Mouse (Mus musculus): ENCODE data around the gene Itga3. TPM values are rescaled to one million over a fixed set of nuclear protein-coding genes. Genes with fewer than 3 reads are reported as not detected.

Gene Itga3
- polyA plus RNA-seq, 1 experiment from 2014 or later, result 11.5 TPM

GRCm38 (mm10) chr11:95033617-95034016 lies 43.0 kb downstream of the Itga3 start:
- Histone ChIP-seq H3K27me3 (replicated peaks; ENCODE audit: low read depth, poor library complexity, severe bottlenecking) (0 out of 2 replicates have a peak, but pooled peaks cover 15% of the 10 kb centered on the region), H3K4me1 (peaks cover 16% of the 10 kb centered on the region), H3K36me3 (replicated peaks) (no peaks in the 10 kb centered on the region; the same call in 1 of the 2 replicates), H3K27ac (replicated peaks) (no peak overlapping the region; the same call in 1 of the 2 replicates), H3K9me3 (no peaks in the 10 kb centered on the region), H3K4me3 (no peak overlapping the region)
- no peak for DNase-seq (ENCODE audit: low spot score)
- WGBS, result 69% methylated on average over 14 of the region's 14 CpGs

- Histone ChIP-seq H3K9me3 (no peaks in the 10 kb centered on the region), H3K4me1 (peaks cover 23% of the 10 kb centered on the region), H3K27ac (replicated peaks) (no peak overlapping the region; the same call in 1 of the 2 replicates), H3K36me3 (replicated peaks) (no peaks in the 10 kb centered on the region; the same call in 1 of the 2 replicates), H3K4me3 (no peak overlapping the region), H3K27me3 (replicated peaks; ENCODE audit: low read depth, poor library complexity, severe bottlenecking) (peaks cover 18% of the 10 kb centered on the region; the same call in 1 of the 2 replicates)
- 34% methylated on average over 6 of the region's 6 CpGs for WGBS
- DNase-seq (ENCODE audit: low spot score), result no peak
These were observed 43.7 kb downstream of the Itga3 start for GRCm38 (mm10) chr11:95032945-95033344.

- 37% methylated on average over 13 of the region's 13 CpGs for WGBS
- H3K27me3 ChIP-seq (replicated peaks; ENCODE audit: low read depth, poor library complexity, severe bottlenecking), result peaks cover 11% of the 10 kb centered on the region; the same call in 1 of the 2 replicates
- peaks cover 28% of the 10 kb centered on the region for H3K4me1 ChIP-seq
- H3K27ac ChIP-seq (replicated peaks), result 0 out of 2 replicates have a peak overlapping the region, but pooled peaks have one; percentile 19
- H3K36me3 ChIP-seq (replicated peaks), result peaks cover 40% of the 10 kb centered on the region
- H3K9me3 ChIP-seq, result no peaks in the 10 kb centered on the region
- no peak for DNase-seq (ENCODE audit: low spot score)
- no peak overlapping the region for H3K4me3 ChIP-seq
These were observed 48.6 kb downstream of the Itga3 start for GRCm38 (mm10) chr11:95027850-95028470.

GRCm38 (mm10) chr11:95026849-95027248 lies 49.8 kb downstream of the Itga3 start:
- DNase-seq (ENCODE audit: low spot score), result no peak
- H3K4me1 ChIP-seq, result peaks cover 27% of the 10 kb centered on the region
- WGBS, result 87% methylated on average over 6 of the region's 6 CpGs
- H3K4me3 ChIP-seq, result no peak overlapping the region
- no peak overlapping the region for H3K27ac ChIP-seq (replicated peaks)
- H3K36me3 ChIP-seq (replicated peaks), result peaks cover 52% of the 10 kb centered on the region
- H3K27me3 ChIP-seq (replicated peaks; ENCODE audit: low read depth, poor library complexity, severe bottlenecking), result peaks cover 5% of the 10 kb centered on the region; the same call in 1 of the 2 replicates
- no peaks in the 10 kb centered on the region for H3K9me3 ChIP-seq

- DNase-seq (ENCODE audit: low spot score), result no peak
- Histone ChIP-seq H3K27ac (replicated peaks) (0 out of 2 replicates have a peak overlapping the region, but pooled peaks have one; percentile 7), H3K27me3 (replicated peaks; ENCODE audit: low read depth, poor library complexity, severe bottlenecking) (peaks cover 5% of the 10 kb centered on the region), H3K36me3 (replicated peaks) (peaks cover 59% of the 10 kb centered on the region), H3K4me3 (no peak overlapping the region), H3K4me1 (peaks cover 27% of the 10 kb centered on the region), H3K9me3 (no peaks in the 10 kb centered on the region)
- WGBS, result 82% methylated on average over 6 of the region's 6 CpGs
These were observed 50.5 kb downstream of the Itga3 start for GRCm38 (mm10) chr11:95026090-95026542.

- Histone ChIP-seq H3K27ac (replicated peaks) (no peak overlapping the region), H3K27me3 (replicated peaks; ENCODE audit: low read depth, poor library complexity, severe bottlenecking) (peaks cover 5% of the 10 kb centered on the region), H3K9me3 (no peaks in the 10 kb centered on the region), H3K4me3 (no peak overlapping the region), H3K36me3 (replicated peaks) (peaks cover 66% of the 10 kb centered on the region), H3K4me1 (peaks cover 27% of the 10 kb centered on the region)
- 89% methylated on average over 11 of the region's 11 CpGs for WGBS
- DNase-seq (ENCODE audit: low spot score), result no peak
These were observed 51.2 kb downstream of the Itga3 start for GRCm38 (mm10) chr11:95025227-95026012.

- no peak for DNase-seq (ENCODE audit: low spot score)
- Histone ChIP-seq H3K9me3 (no peaks in the 10 kb centered on the region), H3K4me1 (peaks cover 27% of the 10 kb centered on the region), H3K36me3 (replicated peaks) (peaks cover 74% of the 10 kb centered on the region), H3K27ac (replicated peaks) (no peak overlapping the region), H3K4me3 (no peak overlapping the region), H3K27me3 (replicated peaks; ENCODE audit: low read depth, poor library complexity, severe bottlenecking) (peaks cover 12% of the 10 kb centered on the region)
- 76% methylated on average over 29 of the region's 29 CpGs for WGBS
These were observed 52.0 kb downstream of the Itga3 start for GRCm38 (mm10) chr11:95024439-95025184.

- no peak for DNase-seq (ENCODE audit: low spot score)
- Histone ChIP-seq H3K4me1 (peaks cover 22% of the 10 kb centered on the region), H3K4me3 (no peak overlapping the region), H3K36me3 (replicated peaks) (peaks cover 85% of the 10 kb centered on the region), H3K27me3 (replicated peaks; ENCODE audit: low read depth, poor library complexity, severe bottlenecking) (peaks cover 23% of the 10 kb centered on the region), H3K27ac (replicated peaks) (no peak overlapping the region), H3K9me3 (no peaks in the 10 kb centered on the region)
- WGBS, result 94% methylated on average over 9 of the region's 9 CpGs
These were observed 53.1 kb downstream of the Itga3 start for GRCm38 (mm10) chr11:95023481-95023880.

GRCm38 (mm10) chr11:95022237-95022992 lies 54.2 kb downstream of the Itga3 start:
- 82% methylated on average over 10 of the region's 10 CpGs for WGBS
- Histone ChIP-seq H3K9me3 (no peaks in the 10 kb centered on the region), H3K27ac (replicated peaks) (no peak overlapping the region), H3K4me3 (no peak overlapping the region), H3K4me1 (peaks cover 12% of the 10 kb centered on the region), H3K36me3 (replicated peaks) (peaks cover 96% of the 10 kb centered on the region), H3K27me3 (replicated peaks; ENCODE audit: low read depth, poor library complexity, severe bottlenecking) (peaks cover 23% of the 10 kb centered on the region)
- DNase-seq (ENCODE audit: low spot score), result no peak

- Histone ChIP-seq H3K27me3 (replicated peaks; ENCODE audit: low read depth, poor library complexity, severe bottlenecking) (peaks cover 23% of the 10 kb centered on the region), H3K4me3 (no peak overlapping the region), H3K36me3 (replicated peaks) (peaks cover 79% of the 10 kb centered on the region), H3K4me1 (peaks cover 33% of the 10 kb centered on the region), H3K27ac (replicated peaks) (no peak overlapping the region), H3K9me3 (no peaks in the 10 kb centered on the region)
- WGBS, result 69% methylated on average over 3 of the region's 3 CpGs
- DNase-seq (ENCODE audit: low spot score), result no peak
These were observed 61.1 kb downstream of the Itga3 start for GRCm38 (mm10) chr11:95015484-95015883.

GRCm38 (mm10) chr11:95012487-95012886 lies 64.1 kb downstream of the Itga3 start:
- 50% methylated on average over 3 of the region's 3 CpGs for WGBS
- H3K36me3 ChIP-seq (replicated peaks), result peaks cover 49% of the 10 kb centered on the region
- H3K27ac ChIP-seq (replicated peaks), result peak overlapping the region; percentile 31; the same call in 1 of the 2 replicates
- no peak for DNase-seq (ENCODE audit: low spot score)
- peaks cover 59% of the 10 kb centered on the region for H3K4me1 ChIP-seq
- H3K27me3 ChIP-seq (replicated peaks; ENCODE audit: low read depth, poor library complexity, severe bottlenecking), result no peaks in the 10 kb centered on the region
- H3K9me3 ChIP-seq, result no peaks in the 10 kb centered on the region
- H3K4me3 ChIP-seq, result peak overlapping the region; percentile 3; the same call in 1 of the 2 replicates

Data from embryonic facial prominence, embryonic 10.5 days (tissue).